Mouse (Mus musculus): ENCODE data around the gene Hnrnph2. TPM values are rescaled to one million over a fixed set of nuclear protein-coding genes. Genes with fewer than 3 reads are reported as not detected.
A peak's percentile ranks its signal among the peaks of the same experiment; 100 is the strongest.

Hnrnph2 gene
- 50.6 and 55.7 TPM in 2 replicates for polyA plus RNA-seq (2015; fragmentation: Nextera tagmentation; extraction: Ambion mirVana)

- Histone ChIP-seq H3K9me3 (ENCODE audit: low read length) (no peaks in the 10 kb centered on the region), H3K4me1 (ENCODE audit: insufficient read depth) (0 out of 2 replicates have a peak, but pooled peaks cover 2% of the 10 kb centered on the region), H3K4me2 (ENCODE audit: low read depth, low read length) (peak within 1 kb of the TSS; percentile 62), H3K27ac (ENCODE audit: low read depth) (peak within 1 kb of the TSS; percentile 91), H3K36me3 (replicated peaks; ENCODE audit: insufficient read depth, low read length) (0 out of 2 replicates have a peak, but pooled peaks cover 4% of the 10 kb centered on the region), H3K4me3 (ENCODE audit: low read depth, low read length) (peak within 1 kb of the TSS; percentile 74), H3K27me3 (ENCODE audit: insufficient read depth, low read length) (no peaks in the 10 kb centered on the region), H3K9ac (replicated peaks) (peak within 1 kb of the TSS; percentile 75)
- TF ChIP-seq EP300 (IDR thresholded peaks at IDR 0.05; ENCODE audit: low read depth) (0 out of 2 replicates have a peak, but pooled peaks have one; percentile 12), CTCF (IDR thresholded peaks at IDR 0.05; ENCODE audit: low read depth) (no peak)
- DNase-seq (peak; percentile 89), ATAC-seq (peak; percentile 99)
- 17% methylated on average over 33 of the region's 33 CpGs for WGBS (ENCODE audit: insufficient replicate concordance)
Measured at GRCm38 (mm10) chrX:134600659-134601379, at the start of gene Hnrnph2, which contains the start of gene Gla. Hnrnph2 (plus strand) TSS chrX:134601179. Gla (minus strand) TSS chrX:134601125.

DNA sequence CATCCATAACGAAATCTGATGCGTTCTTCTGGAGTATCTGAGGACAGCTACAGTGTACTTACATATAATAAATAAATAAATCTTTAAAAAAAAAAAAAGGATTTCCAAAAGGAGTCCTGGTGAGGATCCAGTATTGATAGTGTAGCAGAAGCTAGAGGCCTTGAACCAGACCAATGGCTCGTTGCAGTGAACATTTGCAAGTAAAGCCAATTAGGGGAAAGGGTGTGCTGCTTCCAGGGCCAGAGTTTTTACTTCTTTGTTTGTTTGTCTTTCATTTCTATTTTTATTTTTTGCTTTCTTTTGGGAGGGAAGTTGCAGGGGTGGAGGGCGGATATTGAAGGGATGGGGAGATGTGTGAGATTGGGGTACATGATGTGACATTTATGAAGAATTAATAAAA is 47.7 kb upstream of the Hnrnph2 start:
- ATAC-seq (no peak), DNase-seq (no peak)
- Histone ChIP-seq H3K4me1 (ENCODE audit: insufficient read depth) (no peaks in the 10 kb centered on the region), H3K4me2 (ENCODE audit: low read depth, low read length) (no peak overlapping the region), H3K36me3 (replicated peaks; ENCODE audit: insufficient read depth, low read length) (no peaks in the 10 kb centered on the region; the same call in 1 of the 2 replicates), H3K4me3 (ENCODE audit: low read depth, low read length) (no peak overlapping the region), H3K9ac (replicated peaks) (no peak overlapping the region), H3K9me3 (ENCODE audit: low read length) (no peaks in the 10 kb centered on the region), H3K27ac (ENCODE audit: low read depth) (no peak overlapping the region), H3K27me3 (ENCODE audit: insufficient read depth, low read length) (no peaks in the 10 kb centered on the region)
- 73% methylated on average over 4 of the region's 4 CpGs for WGBS (ENCODE audit: insufficient replicate concordance)
- TF ChIP-seq CTCF (IDR thresholded peaks at IDR 0.05; ENCODE audit: low read depth) (no peak), EP300 (IDR thresholded peaks at IDR 0.05; ENCODE audit: low read depth) (no peak)

DNA sequence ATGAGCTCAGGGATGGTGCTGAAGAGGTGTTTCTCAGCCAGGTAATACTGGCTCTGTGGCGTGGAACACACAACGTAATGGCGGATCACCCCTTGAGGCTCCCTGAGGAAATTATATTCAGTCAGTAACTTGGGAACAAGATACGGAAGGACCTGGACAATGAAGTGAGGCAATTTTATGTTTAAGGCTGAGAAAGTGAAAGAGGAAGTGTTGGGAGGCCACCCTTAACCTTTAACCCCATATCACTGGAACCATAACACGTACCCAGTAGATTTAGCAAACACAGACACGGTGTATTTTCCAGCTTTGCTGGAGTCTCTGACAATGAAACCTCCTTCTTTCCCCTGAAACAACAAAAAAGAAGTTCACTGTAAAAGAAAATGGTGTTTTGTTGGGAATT is 46.6 kb upstream of the Hnrnph2 start:
- H3K27me3 ChIP-seq (ENCODE audit: insufficient read depth, low read length), result no peaks in the 10 kb centered on the region
- 0 out of 2 replicates have a peak, but pooled peaks have one; percentile 27 for ATAC-seq
- no peaks in the 10 kb centered on the region for H3K4me1 ChIP-seq (ENCODE audit: insufficient read depth)
- no peak overlapping the region for H3K9ac ChIP-seq (replicated peaks)
- H3K9me3 ChIP-seq (ENCODE audit: low read length), result no peaks in the 10 kb centered on the region
- no peak for DNase-seq
- no peaks in the 10 kb centered on the region; the same call in 1 of the 2 replicates for H3K36me3 ChIP-seq (replicated peaks; ENCODE audit: insufficient read depth, low read length)
- no peak overlapping the region for H3K4me2 ChIP-seq (ENCODE audit: low read depth, low read length)
- H3K4me3 ChIP-seq (ENCODE audit: low read depth, low read length), result no peak overlapping the region
- H3K27ac ChIP-seq (ENCODE audit: low read depth), result no peak overlapping the region
- TF ChIP-seq CTCF (IDR thresholded peaks at IDR 0.05; ENCODE audit: low read depth) (no peak), EP300 (IDR thresholded peaks at IDR 0.05; ENCODE audit: low read depth) (no peak)
- 54% methylated on average over 6 of the region's 6 CpGs for WGBS (ENCODE audit: insufficient replicate concordance)

DNA sequence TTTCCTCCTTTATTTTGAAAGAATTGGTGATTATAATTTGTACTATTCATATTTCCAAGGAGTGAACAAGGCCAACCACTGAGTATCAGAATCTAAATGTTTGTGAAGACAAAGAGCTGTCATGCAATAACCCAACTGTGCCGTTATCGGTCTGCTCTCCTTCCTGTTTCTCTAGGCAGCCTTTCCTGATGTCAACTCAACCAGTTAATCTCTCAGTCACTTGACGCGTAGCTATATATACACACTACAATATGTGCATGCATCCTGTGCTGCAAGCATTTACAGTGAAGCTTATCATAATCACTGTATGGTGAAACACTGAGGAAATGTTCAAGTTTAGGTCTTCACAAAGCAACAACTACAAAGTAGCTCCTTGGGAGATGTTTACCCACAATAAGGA is 36.7 kb upstream of the Hnrnph2 start:
- Histone ChIP-seq H3K27ac (ENCODE audit: low read depth) (no peak overlapping the region), H3K4me3 (ENCODE audit: low read depth, low read length) (no peak overlapping the region), H3K4me2 (ENCODE audit: low read depth, low read length) (no peak overlapping the region), H3K4me1 (ENCODE audit: insufficient read depth) (no peaks in the 10 kb centered on the region), H3K27me3 (ENCODE audit: insufficient read depth, low read length) (no peaks in the 10 kb centered on the region), H3K9me3 (ENCODE audit: low read length) (no peaks in the 10 kb centered on the region), H3K9ac (replicated peaks) (no peak overlapping the region), H3K36me3 (replicated peaks; ENCODE audit: insufficient read depth, low read length) (no peaks in the 10 kb centered on the region)
- WGBS (ENCODE audit: insufficient replicate concordance), result 38% methylated on average over 4 of the region's 4 CpGs
- no peak for TF ChIP-seq EP300 (IDR thresholded peaks at IDR 0.05; ENCODE audit: low read depth)
- no peak for TF ChIP-seq CTCF (IDR thresholded peaks at IDR 0.05; ENCODE audit: low read depth)
- ATAC-seq (peak; percentile 33; the same call in 1 of the 2 replicates), DNase-seq (no peak)

DNA sequence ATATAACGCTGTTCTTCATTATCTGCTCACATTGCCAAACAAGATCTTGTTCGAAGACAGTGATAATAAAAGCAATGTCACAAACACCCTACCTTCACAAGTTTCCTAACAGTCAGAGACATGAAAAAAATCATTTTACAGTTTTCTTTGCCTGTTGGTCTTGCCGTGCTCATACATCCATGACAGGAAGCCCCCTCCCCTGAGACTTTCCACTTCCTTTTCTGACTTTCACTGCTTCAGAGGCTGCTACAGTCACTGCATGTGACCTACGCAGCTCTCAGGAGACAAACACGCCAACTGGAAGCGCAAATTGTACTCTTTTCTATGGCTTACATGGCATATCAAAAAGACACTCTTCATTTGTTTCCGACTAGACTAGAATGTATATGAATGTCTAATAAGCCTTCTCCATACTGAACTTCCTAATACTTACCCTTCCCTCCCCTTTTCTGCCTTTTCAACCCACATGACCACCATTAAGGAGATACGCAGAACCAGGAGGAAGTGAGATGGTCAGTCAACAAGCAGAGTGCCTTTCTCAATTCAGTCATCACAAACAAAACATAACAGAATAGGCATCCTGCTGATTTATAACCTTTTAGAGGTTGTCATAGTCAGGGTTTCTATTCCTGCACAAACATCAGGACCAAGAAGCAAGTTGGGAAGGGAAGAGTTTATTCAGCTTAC is 34.3 kb upstream of the Hnrnph2 start:
- 62% methylated on average over 8 of the region's 8 CpGs for WGBS (ENCODE audit: insufficient replicate concordance)
- no peak overlapping the region for H3K9ac ChIP-seq (replicated peaks)
- no peaks in the 10 kb centered on the region for H3K4me1 ChIP-seq (ENCODE audit: insufficient read depth)
- DNase-seq (no peak), ATAC-seq (no peak)
- H3K27me3 ChIP-seq (ENCODE audit: insufficient read depth, low read length), result no peaks in the 10 kb centered on the region
- no peaks in the 10 kb centered on the region for H3K36me3 ChIP-seq (replicated peaks; ENCODE audit: insufficient read depth, low read length)
- no peaks in the 10 kb centered on the region for H3K9me3 ChIP-seq (ENCODE audit: low read length)
- H3K4me2 ChIP-seq (ENCODE audit: low read depth, low read length), result no peak overlapping the region
- no peak overlapping the region for H3K4me3 ChIP-seq (ENCODE audit: low read depth, low read length)
- H3K27ac ChIP-seq (ENCODE audit: low read depth), result no peak overlapping the region
- no peak for TF ChIP-seq CTCF (IDR thresholded peaks at IDR 0.05; ENCODE audit: low read depth)
- TF ChIP-seq EP300 (IDR thresholded peaks at IDR 0.05; ENCODE audit: low read depth), result no peak

DNA sequence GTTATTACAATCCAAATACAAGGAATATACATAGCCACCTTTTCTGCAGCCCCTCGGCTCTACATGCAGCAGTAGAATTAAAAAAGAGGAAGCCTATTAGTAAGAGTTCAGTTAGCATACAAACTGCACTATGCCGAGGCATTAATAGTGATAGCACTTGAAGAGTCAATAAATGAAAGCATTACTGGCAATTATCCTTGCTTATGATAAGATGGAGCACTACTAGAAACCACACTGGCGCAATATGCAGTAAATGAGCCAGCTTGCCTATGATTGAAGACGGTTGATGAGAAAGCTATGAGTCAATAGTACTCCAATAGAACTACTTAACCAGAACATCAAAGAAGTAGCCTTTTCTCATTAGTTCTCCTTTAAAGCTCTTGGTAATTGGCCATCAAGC is 23.1 kb upstream of the Hnrnph2 start:
- Histone ChIP-seq H3K36me3 (replicated peaks; ENCODE audit: insufficient read depth, low read length) (no peaks in the 10 kb centered on the region), H3K4me1 (ENCODE audit: insufficient read depth) (no peaks in the 10 kb centered on the region), H3K4me2 (ENCODE audit: low read depth, low read length) (no peak overlapping the region), H3K9ac (replicated peaks) (no peak overlapping the region), H3K9me3 (ENCODE audit: low read length) (no peaks in the 10 kb centered on the region), H3K27me3 (ENCODE audit: insufficient read depth, low read length) (no peaks in the 10 kb centered on the region), H3K4me3 (ENCODE audit: low read depth, low read length) (no peak overlapping the region), H3K27ac (ENCODE audit: low read depth) (no peak overlapping the region)
- ATAC-seq (no peak), DNase-seq (no peak)
- 60% methylated on average over 4 of the region's 4 CpGs for WGBS (ENCODE audit: insufficient replicate concordance)
- TF ChIP-seq CTCF (IDR thresholded peaks at IDR 0.05; ENCODE audit: low read depth), result no peak
- TF ChIP-seq EP300 (IDR thresholded peaks at IDR 0.05; ENCODE audit: low read depth), result no peak
